Mouse (Mus musculus) urinary bladder, postnatal 10 days (tissue): ENCODE results near the gene Lmf2.

ENCODE experiments used
- DNase-seq: peaks from one replicate; pipeline ENCODE4 v3.0.0; 2022; ENCODE audit warnings: low spot score

Lmf2 gene

GRCm38 (mm10) chr15:89355241-89356187 is at the start of gene Lmf2, which contains the start of gene Ncaph2:
TSS of gene Lmf2 (minus strand) at chr15:89355659.
TSS of gene Ncaph2 (plus strand) at chr15:89355719.
- DNase-seq: peak; percentile 80

GRCm38 (mm10) chr15:89404831-89405623 is 49.6 kb upstream of the Lmf2 start:
- no peak for DNase-seq

- DNase-seq: no peak
Measured at GRCm38 (mm10) chr15:89402471-89402870, 47.0 kb upstream of the Lmf2 start.

DNA sequence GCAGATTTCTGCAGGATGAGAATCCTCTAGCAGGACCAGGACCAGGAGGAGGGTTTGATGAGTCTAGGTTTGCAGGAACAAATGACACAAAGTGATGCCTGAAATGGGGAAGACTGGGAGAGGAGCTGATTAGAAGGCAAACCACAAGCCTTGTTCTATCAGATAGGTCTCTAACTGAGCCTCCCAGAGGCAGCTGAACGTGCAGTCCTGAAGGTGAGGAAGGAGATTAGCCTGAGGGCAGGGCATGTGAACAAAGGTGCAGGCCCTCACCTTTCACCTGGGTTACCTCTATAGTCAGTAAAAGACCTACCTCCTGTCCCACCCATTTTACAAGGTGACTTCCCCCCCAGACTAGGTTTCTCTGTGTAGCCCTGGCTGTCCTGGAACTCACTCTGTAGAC is 44.3 kb upstream of the Lmf2 start:
- DNase-seq: no peak

- no peak for DNase-seq
Measured at GRCm38 (mm10) chr15:89398146-89398545, 42.7 kb upstream of the Lmf2 start.

DNA sequence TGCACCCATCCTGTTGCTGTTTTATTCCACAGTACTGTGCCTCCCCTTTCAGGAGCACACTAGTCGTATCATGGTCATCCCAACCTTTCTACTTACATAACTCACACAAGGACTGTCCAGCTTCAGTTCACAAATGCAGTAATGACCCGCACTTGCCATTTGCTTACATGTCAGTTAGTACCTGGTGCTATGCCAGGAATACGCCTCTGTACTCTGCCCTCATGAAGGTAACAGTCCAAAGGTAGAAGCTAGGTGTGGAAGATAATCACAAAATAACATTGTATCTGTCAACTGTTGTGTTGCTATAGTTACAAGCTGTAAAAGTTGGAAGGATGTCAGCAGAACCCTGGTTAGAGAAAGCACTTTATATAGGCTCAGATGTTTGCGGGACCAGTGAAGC is 41.4 kb upstream of the Lmf2 start:
- no peak for DNase-seq

- no peak for DNase-seq
Measured at GRCm38 (mm10) chr15:89390081-89390480, 34.6 kb upstream of the Lmf2 start.

DNA sequence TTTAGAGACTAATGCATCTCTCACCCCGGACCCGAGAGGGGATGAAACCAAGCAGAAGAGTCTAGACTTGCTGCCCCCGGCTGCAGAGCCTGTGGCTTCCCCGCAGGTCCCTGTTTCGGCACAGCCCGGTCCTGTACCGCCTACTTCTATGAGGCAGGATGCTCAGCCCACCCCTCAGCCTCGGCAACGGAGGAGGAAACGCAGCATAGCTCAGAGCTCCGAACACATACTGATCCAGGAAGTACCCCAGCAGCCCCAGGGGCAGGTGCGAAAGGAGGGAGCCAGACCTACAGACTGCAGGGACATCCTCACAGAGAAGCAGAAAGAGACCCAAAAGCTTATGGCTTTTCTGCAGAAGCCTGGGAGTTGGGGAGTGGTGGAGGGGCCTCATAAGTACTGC is 31.7 kb upstream of the Lmf2 start:
- DNase-seq: no peak

- DNase-seq: no peak
Measured at GRCm38 (mm10) chr15:89384617-89385016, 29.2 kb upstream of the Lmf2 start, which contains the start of gene Klhdc7b. TSS of gene Klhdc7b (plus strand) at chr15:89384917.

DNA sequence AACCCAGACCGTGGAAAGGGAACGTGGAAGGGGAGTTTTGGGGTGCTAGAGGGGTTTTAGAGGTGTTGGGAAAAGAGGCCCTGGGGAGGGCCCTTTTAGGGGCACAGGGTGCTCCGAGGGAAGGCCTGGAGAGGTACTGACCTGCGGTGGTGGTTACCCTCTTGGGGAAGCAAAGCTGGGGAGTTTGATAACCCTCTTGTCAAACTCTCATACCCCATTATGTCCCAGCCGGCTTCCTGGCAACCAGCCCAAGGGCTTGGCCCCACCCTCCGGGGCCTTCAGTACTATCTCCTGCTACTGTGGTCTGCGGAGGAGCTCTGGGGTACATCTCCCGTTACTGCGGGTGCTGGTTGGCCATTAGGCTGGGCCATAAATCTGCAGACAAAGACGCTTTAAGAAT is 24.0 kb upstream of the Lmf2 start:
- DNase-seq: no peak

- no peak for DNase-seq
Measured at GRCm38 (mm10) chr15:89378831-89379401, 23.5 kb upstream of the Lmf2 start, which contains the start of gene Odf3b. TSS of gene Odf3b (minus strand) at chr15:89379282.

- no peak for DNase-seq
Measured at GRCm38 (mm10) chr15:89377938-89378828, 22.7 kb upstream of the Lmf2 start.

DNA sequence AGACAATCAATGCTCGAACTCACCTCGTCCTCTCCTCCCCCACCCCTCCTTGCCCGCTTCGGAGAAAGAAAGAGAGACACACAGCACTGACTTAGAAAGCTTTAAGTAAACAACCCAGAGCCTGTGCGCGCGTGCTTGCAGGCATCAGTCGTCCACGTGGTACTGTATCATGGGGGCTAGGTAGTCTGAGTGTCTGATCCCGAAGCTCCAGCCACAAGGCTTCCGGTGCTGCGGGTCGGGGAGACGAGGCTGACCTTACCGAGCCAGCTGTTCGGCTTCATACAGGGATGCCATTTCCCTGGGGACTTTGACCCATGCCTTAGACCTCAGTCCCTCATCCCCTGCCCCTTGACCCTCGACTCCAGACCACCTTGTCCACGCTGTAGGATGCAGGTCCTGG is 21.9 kb upstream of the Lmf2 start:
- no peak for DNase-seq

DNA sequence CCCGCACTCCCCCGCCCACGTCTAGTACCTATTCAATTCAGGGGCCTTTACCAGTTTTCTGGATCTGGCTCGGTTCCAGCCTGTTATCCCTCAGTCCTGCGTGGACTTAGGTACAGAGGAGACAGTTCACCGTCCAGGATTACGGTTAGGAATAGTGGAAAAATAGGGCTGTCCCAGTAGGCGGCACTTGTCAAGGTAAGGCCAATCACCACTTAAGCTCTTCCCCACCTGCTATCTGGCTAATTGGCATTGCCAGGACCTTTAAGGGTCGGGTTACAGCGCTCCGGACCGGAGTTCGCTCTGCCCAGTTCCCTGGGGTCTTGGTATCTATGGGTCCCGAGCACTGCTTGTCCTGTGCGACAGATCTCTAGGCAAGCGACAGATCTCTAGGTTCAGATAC is 21.5 kb upstream of the Lmf2 start, which contains the start of gene Tymp:
Tymp (minus strand) TSS at position 83 of the 400 bp plus-strand sequence.
- no peak for DNase-seq

DNA sequence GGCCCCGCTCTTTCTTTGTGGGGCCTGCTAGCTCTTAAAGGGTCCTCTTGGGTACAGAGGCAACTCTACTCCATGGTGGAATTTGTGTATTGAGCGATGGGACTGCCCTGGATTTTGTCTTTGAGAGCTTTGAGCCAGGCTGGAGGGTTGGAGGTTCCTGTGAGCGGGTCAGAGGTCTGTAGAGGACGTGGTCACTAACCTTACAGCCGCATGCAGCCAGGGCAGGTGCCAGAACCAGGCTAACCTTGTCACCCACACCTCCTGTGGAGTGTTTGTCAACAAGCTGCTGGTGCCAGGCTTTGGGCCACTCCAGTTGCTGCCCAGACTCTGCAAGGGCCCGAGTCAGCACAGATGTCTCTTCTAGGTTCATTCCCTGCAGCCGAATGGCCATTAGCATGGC is 20.6 kb upstream of the Lmf2 start:
- DNase-seq: no peak

DNA sequence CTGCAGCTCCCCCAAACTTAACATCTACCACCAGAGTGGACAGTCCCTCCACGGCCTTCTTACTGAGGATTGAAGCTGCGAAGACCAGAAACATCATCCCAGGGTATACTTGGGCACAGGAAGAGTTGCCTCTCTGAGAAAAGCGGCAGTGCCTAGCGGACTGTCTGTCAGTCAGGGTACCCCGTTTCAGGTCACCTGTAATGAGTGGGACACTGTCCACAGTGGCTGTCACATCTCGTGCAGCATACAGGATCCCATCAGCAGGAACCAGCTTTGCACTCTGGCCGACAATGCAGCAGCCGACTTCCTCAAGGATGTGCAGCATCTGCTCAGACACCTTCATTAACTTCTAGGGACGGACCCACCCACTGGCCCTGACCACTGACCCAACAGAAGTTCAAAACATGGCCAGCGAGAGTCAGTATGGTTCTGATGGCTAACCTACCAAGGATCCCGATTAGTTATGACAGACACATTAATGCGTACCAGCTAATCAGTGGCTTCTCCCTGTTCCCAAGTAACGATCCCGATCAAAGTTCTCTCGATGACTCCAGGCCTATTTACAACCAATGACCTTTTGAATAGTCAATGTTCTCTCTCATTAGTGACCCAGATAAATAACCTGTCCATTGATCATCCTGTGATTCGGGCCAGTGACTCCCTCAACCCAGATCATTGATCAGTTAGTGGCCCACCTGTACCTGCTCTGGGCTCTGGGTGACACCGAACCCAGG is 19.5 kb upstream of the Lmf2 start:
- DNase-seq: no peak

DNA sequence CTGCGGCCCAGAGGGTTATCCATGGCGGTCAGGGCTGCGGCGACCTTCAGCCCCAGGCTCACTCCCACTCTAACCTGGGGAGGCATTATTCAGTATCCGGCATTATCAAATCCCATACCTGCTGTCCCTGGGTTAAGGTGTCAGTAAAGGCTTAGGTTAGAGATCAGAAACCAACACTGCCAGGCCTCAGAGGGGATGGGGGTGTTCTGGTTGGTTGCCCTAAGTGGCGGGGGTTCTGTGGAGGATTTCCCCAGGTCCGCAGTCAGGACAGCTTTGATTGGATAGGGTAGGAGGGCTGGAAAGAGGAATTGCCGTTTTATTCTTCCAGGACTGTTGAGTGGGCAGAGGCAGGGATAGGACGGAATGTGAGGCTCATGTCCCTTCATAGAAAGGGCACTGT is 18.9 kb upstream of the Lmf2 start:
- DNase-seq: no peak

DNA sequence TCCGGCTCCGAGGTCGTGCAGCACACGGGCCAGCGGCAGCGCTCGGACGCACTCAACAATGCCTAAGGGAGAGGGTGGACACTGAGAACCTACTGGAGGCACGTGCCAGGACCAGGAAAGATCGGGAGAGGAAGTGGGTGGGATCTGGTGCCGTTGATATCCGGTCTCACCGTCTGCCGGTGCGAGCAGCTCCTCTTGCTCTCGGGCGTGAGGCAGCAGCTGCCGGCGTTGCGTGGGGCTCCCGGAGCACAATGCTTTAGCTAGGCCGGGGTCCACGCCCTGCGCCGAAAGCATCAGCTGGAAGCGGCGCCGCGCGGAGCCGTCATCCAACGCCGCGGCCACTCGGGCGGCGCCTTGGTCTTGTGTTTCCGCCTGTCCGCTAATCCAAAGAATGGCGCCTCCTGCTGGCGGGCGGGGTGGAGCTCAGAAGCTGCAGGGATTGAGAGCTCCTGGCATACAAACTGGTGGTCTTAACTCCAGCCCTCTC is 18.3 kb upstream of the Lmf2 start, which contains the start of gene Sco2:
Sco2 (minus strand) TSS at position 85 of the 487 bp plus-strand sequence.
- DNase-seq: peak; percentile 83

DNA sequence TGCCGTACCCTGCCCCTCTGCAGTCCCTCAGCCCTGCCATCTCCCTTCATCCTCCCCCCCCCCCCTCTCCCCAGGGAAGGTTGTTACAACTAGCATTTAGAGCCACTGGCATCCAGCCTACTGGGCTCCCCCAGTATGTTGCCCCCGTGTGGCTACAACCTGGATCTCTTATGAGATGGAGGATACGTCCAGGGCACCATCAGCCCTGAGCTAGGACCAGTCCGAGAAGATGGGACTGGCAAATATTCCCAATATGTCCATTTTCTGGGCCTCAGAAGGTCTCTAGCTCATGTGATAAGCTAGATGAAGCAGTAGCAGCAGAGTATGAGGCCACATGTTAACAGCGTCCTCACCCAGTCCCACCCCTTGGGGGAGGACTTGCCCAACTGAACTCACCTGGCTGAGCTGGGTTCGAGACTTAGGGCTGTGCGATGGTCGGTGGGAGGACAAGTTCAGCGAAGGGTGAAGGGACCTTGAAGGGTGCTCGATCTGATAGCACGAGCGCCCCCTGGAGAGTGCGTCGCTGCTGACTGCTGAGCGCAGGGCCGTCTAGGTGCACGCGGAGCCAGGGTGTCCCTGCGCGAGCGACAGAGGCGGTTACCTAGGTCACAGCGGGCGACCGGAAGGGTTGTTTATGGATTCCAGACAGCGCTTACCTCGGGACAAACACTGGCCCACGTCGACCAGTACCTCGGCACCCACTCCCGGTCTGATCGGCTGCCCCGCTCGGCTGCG is 17.7 kb upstream of the Lmf2 start:
- peak; percentile 39 for DNase-seq

DNA sequence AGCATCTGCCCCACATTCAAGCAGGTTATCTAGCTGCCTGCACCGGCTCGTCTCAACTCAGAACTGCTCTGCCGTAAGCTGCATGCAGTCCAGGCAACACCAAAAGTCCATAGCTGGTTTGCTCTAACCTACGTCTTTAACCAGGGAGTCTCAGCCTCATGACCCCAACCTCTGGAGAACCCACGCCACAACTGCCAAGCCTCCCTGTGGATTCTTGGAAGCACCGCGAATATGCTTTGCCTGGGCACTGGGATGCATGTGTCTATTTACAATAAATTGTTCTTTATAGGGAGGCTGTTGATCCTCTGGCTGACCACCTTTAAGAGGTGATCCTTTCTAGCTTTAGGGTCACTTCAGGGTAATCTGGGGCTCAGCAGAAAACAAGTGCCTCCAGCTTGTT is 17.1 kb upstream of the Lmf2 start:
- no peak for DNase-seq
